Mouse (Mus musculus) cerebellum, adult 2 months (tissue): Measurements from ENCODE around the gene Palld. TPM values are rescaled to one million over a fixed set of nuclear protein-coding genes. Genes with fewer than 3 reads are reported as not detected.

ENCODE experiments used
- DNase-seq, 2 experiments: peaks; one replicate each; pipeline ENCODE4 v3.0.0; 2021
- H3K27ac ChIP-seq: fragments of 200-500 bp; 2 replicates; pipeline ENCODE4 v1.5.1; 2012; ENCODE audit warnings: low read length, control low read depth, inconsistent platforms; ENCODE audit not compliant: insufficient read depth
- H3K27me3 ChIP-seq: fragments of 200-500 bp; 2 replicates; pipeline ENCODE4 v1.6.1; 2012; ENCODE audit warnings: inconsistent platforms, mild to moderate bottlenecking, low read length, moderate library complexity; ENCODE audit not compliant: control insufficient read depth, insufficient read depth
- H3K4me1 ChIP-seq: fragments of 200-500 bp; 2 replicates; pipeline ENCODE4 v1.6.1; 2011; ENCODE audit warnings: low read length; ENCODE audit not compliant: control insufficient read depth, insufficient read depth
- H3K4me3 ChIP-seq: fragments of 200-500 bp; replicated peaks from 2 replicates; pipeline ENCODE3; 2011; ENCODE audit warnings: mild to moderate bottlenecking, low read depth, low read length, control low read depth; ENCODE audit not compliant: insufficient read depth
- CTCF ChIP-seq: fragments of 200-500 bp; IDR thresholded peaks from 2 replicates; pipeline ENCODE4 v1.5.1; 2011; ENCODE audit warnings: low read depth, mild to moderate bottlenecking, control low read depth, low read length, moderate library complexity, borderline replicate concordance; ENCODE audit not compliant: insufficient read depth
- POLR2A ChIP-seq: fragments of 200-500 bp; IDR thresholded peaks from 2 replicates; pipeline ENCODE4 v1.6.1; 2011; ENCODE audit warnings: low read length, control low read depth, borderline replicate concordance; ENCODE audit not compliant: insufficient read depth
- WGBS: fragments of 180-500 bp; shearing (Covaris S2); methylation state at CpG from one replicate; pipeline ENCODE4 v1.1.7; 2018; 5-methylcytosine and 5-hydroxymethylcytosine counted together
- polyA plus RNA-seq: library from polyadenylated mRNA; depleted of rRNA; stranded (reverse); fragments of >200 nt; gene quantifications from 2 replicates; pipeline ENCODE4 v1.2.3, GENCODE M21; 2012

Palld gene
- polyA plus RNA-seq, 1 experiment: 5.5 TPM

GRCm38 (mm10) chr8:61782931-61783491 lies 119.5 kb downstream of the Palld start:
- Histone ChIP-seq H3K27ac (no peak overlapping the region), H3K4me3 (no peak overlapping the region), H3K4me1 (no peaks in the 10 kb centered on the region), H3K27me3 (no peaks in the 10 kb centered on the region)
- TF ChIP-seq CTCF: no peak
- TF ChIP-seq POLR2A: no peak
- 86% methylated on average over 7 of the region's 7 CpGs for WGBS
- no peak for DNase-seq

GRCm38 (mm10) chr8:61780652-61781257 lies 121.7 kb downstream of the Palld start:
- TF ChIP-seq CTCF (no peak), POLR2A (no peak)
- Histone ChIP-seq H3K27ac (no peak overlapping the region), H3K4me1 (no peaks in the 10 kb centered on the region), H3K27me3 (no peaks in the 10 kb centered on the region), H3K4me3 (no peak overlapping the region)
- 79% methylated on average over 5 of the region's 5 CpGs for WGBS
- DNase-seq: no peak

GRCm38 (mm10) chr8:61778194-61778593 lies 124.3 kb downstream of the Palld start:
- no peak for DNase-seq
- Histone ChIP-seq H3K27ac (no peak overlapping the region), H3K27me3 (no peaks in the 10 kb centered on the region; the same call in 1 of the 2 replicates), H3K4me1 (no peaks in the 10 kb centered on the region), H3K4me3 (no peak overlapping the region)
- WGBS: 82% methylated on average over 3 of the region's 3 CpGs
- TF ChIP-seq CTCF (no peak), POLR2A (no peak)

- 56% methylated on average over 9 of the region's 9 CpGs for WGBS
- Histone ChIP-seq H3K27ac (no peak overlapping the region), H3K4me3 (no peak overlapping the region), H3K4me1 (no peaks in the 10 kb centered on the region), H3K27me3 (no peaks in the 10 kb centered on the region; the same call in 1 of the 2 replicates)
- no peak for TF ChIP-seq POLR2A
- no peak for TF ChIP-seq CTCF
- no peak for DNase-seq
Measured at GRCm38 (mm10) chr8:61776560-61776959, 125.9 kb downstream of the Palld start.

GRCm38 (mm10) chr8:61775936-61776335 lies 126.6 kb downstream of the Palld start:
- Histone ChIP-seq H3K27me3 (no peaks in the 10 kb centered on the region; the same call in 1 of the 2 replicates), H3K4me1 (no peaks in the 10 kb centered on the region), H3K27ac (no peak overlapping the region), H3K4me3 (no peak overlapping the region)
- TF ChIP-seq CTCF: no peak
- TF ChIP-seq POLR2A: no peak
- WGBS: 54% methylated on average over 6 of the region's 6 CpGs
- no peak for DNase-seq

GRCm38 (mm10) chr8:61774161-61774560 lies 128.3 kb downstream of the Palld start:
- DNase-seq: no peak
- Histone ChIP-seq H3K4me1 (no peaks in the 10 kb centered on the region), H3K27ac (no peak overlapping the region), H3K4me3 (no peak overlapping the region), H3K27me3 (no peaks in the 10 kb centered on the region; the same call in 1 of the 2 replicates)
- WGBS: 92% methylated on average over 5 of the region's 5 CpGs
- TF ChIP-seq POLR2A (no peak), CTCF (no peak)

- DNase-seq: no peak
- H3K4me3 ChIP-seq: no peak overlapping the region
- H3K27me3 ChIP-seq: no peaks in the 10 kb centered on the region; the same call in 1 of the 2 replicates
- 70% methylated on average over 4 of the region's 4 CpGs for WGBS
- no peaks in the 10 kb centered on the region for H3K4me1 ChIP-seq
- no peak overlapping the region for H3K27ac ChIP-seq
- TF ChIP-seq CTCF: no peak
- TF ChIP-seq POLR2A: no peak
Measured at GRCm38 (mm10) chr8:61773595-61774088, 128.8 kb downstream of the Palld start.

GRCm38 (mm10) chr8:61771328-61771727 lies 131.2 kb downstream of the Palld start:
- Histone ChIP-seq H3K27me3 (no peaks in the 10 kb centered on the region; the same call in 1 of the 2 replicates), H3K27ac (no peak overlapping the region), H3K4me3 (no peak overlapping the region), H3K4me1 (no peaks in the 10 kb centered on the region)
- TF ChIP-seq POLR2A: no peak
- WGBS: 68% methylated on average over 3 of the region's 3 CpGs
- no peak for DNase-seq
